Mouse (Mus musculus) cerebellum, postnatal 10 days (tissue): ENCODE measurements around the gene Pip4p1.

Source experiments
- DNase-seq, 2 experiments: peaks; one replicate each; pipeline ENCODE4 v3.0.0; 2021; ENCODE audit warnings: mixed read lengths in 2 of 2

Gene Pip4p1

GRCm38 (mm10) chr14:50892541-50893459 is 37.9 kb downstream of the Pip4p1 start:
- peak; percentile 53 to 58 for DNase-seq

- no peak for DNase-seq
Measured at GRCm38 (mm10) chr14:50892091-50892490, 38.6 kb downstream of the Pip4p1 start.

- DNase-seq, result no peak
Measured at GRCm38 (mm10) chr14:50891621-50892020, 39.0 kb downstream of the Pip4p1 start.

GRCm38 (mm10) chr14:50876236-50876950 is 54.3 kb downstream of the Pip4p1 start:
- DNase-seq, result no peak
